Mouse (Mus musculus): ENCODE data around the gene Casc3. TPM values are rescaled to one million over a fixed set of nuclear protein-coding genes. Genes with fewer than 3 reads are reported as not detected.

The Casc3 gene
- polyA plus RNA-seq, 1 experiment from 2014 or later: 37.2 TPM

GRCm38 (mm10) chr11:98776052-98776764 lies 28.5 kb upstream of the Casc3 start:
- DNase-seq (ENCODE audit: low spot score): no peak
- Histone ChIP-seq H3K36me3 (peaks cover 3% of the 10 kb centered on the region; the same call in 1 of the 2 replicates), H3K4me3 (peak overlapping the region; percentile 60), H3K27ac (peak overlapping the region; percentile 91), H3K9me3 (no peaks in the 10 kb centered on the region), H3K27me3 (ENCODE audit: insufficient read depth, poor library complexity, severe bottlenecking) (no peaks in the 10 kb centered on the region), H3K4me1 (peaks cover 77% of the 10 kb centered on the region)
- 32% methylated on average over 12 of the region's 12 CpGs for WGBS

DNA sequence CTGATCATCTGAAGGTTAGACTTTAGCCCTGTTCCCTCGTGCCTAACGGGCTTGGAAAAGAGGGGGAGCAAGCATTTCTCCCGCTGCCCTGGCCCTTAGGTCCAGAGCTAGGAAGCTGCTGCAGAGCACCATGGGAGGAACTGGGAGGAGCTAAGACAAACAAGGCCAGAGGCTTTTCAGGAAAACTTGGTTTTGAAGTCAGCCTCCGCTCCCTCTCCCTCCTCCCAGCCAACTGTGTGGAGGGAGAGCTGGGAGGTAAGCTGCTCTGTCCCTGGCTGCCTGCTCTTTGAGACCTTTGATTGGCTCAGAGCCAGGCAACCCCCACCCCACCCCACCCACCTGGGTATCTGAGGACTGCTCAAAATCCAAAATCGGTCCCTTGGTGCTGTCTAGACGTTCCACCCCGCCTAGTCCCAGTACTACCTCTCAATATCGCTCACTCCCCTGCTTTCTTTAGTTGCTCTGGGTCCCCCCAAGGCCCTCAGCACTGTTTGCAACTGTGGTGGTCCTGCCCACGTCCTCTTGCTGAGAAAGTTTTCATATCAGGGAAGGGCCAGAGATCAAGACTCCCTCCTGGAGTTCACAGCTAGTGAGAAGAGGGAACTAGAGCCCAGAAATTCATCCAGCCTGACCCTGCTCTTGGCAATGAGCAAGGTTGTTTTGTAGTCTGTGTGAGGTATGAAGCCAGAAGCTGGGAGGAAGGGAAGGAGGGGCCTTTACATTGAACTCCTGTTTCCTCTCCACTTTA lies 27.7 kb upstream of the Casc3 start:
- H3K9me3 ChIP-seq: no peaks in the 10 kb centered on the region
- H3K4me3 ChIP-seq: peak overlapping the region; percentile 29; the same call in 1 of the 2 replicates
- H3K36me3 ChIP-seq: no peaks in the 10 kb centered on the region
- 10% methylated on average over 9 of the region's 9 CpGs for WGBS
- peak overlapping the region; percentile 91 for H3K27ac ChIP-seq
- peak; percentile 78 for DNase-seq (ENCODE audit: low spot score)
- H3K4me1 ChIP-seq: peaks cover 77% of the 10 kb centered on the region
- H3K27me3 ChIP-seq (ENCODE audit: insufficient read depth, poor library complexity, severe bottlenecking): no peaks in the 10 kb centered on the region

DNA sequence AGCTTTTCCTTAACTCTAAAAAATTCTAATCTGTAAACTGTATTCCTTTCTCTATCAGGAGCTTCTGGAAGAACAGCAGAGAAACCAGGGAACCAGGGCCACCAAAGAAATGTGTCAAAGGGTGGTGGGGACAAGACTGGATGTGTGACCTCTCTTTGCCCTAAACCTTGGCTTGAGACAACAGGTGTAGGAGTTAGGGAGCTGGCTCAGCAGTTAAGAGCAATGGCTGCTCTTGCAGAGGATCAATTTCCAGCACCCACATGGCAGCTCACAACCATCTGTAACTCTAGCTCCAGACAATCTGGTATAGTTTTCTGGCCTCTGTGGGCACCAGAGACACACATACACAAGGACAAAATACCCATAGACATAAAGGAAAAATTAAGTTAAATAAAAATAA lies 26.8 kb upstream of the Casc3 start:
- Histone ChIP-seq H3K36me3 (no peaks in the 10 kb centered on the region), H3K4me3 (no peak overlapping the region), H3K9me3 (no peaks in the 10 kb centered on the region), H3K4me1 (peaks cover 77% of the 10 kb centered on the region), H3K27ac (peak overlapping the region; percentile 52; the same call in 1 of the 2 replicates), H3K27me3 (ENCODE audit: insufficient read depth, poor library complexity, severe bottlenecking) (no peaks in the 10 kb centered on the region)
- DNase-seq (ENCODE audit: low spot score): no peak

DNA sequence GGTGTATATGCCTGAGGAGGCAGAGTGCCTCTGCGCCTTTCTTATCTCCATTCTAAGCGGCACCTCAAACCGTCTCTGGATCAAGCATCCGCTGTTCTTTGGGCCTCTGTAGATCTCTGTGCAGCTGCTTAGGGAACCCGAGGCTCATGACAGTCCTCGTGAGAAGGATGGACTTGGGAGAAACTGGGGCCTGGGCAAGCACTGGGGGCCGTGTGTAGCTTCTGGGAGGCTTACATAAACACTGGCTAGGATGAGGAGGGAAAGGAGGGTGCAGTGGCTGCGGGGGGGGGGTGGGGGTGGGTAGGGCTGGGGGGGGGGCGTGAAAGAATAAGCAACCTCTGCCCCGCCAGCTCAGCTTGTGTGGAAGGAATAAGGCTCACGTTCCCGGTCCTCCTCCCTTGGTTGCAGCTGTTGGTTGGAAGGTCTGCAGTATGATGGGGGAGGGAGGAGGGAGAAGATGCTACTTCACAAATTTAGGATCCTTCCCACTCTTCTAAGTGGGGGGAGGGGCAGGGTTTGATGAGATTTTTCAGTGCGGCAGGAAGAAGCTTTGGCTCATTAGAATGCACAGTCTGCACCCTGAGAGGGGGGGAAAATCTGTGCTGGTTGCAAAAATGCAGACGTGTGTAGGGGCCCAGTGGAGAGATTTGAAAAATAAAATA lies 22.7 kb upstream of the Casc3 start:
- Histone ChIP-seq H3K27ac (peak overlapping the region; percentile 94), H3K36me3 (no peaks in the 10 kb centered on the region), H3K27me3 (ENCODE audit: insufficient read depth, poor library complexity, severe bottlenecking) (no peaks in the 10 kb centered on the region), H3K4me3 (peak overlapping the region; percentile 49), H3K9me3 (no peaks in the 10 kb centered on the region), H3K4me1 (peaks cover 74% of the 10 kb centered on the region)
- no peak for DNase-seq (ENCODE audit: low spot score)
- 11% methylated on average over 13 of the region's 14 CpGs for WGBS

- Histone ChIP-seq H3K27ac (peak overlapping the region; percentile 94), H3K27me3 (ENCODE audit: insufficient read depth, poor library complexity, severe bottlenecking) (no peaks in the 10 kb centered on the region), H3K4me3 (peak overlapping the region; percentile 49), H3K9me3 (no peaks in the 10 kb centered on the region), H3K4me1 (peaks cover 74% of the 10 kb centered on the region), H3K36me3 (no peaks in the 10 kb centered on the region)
- DNase-seq (ENCODE audit: low spot score): no peak
- WGBS: 4% methylated on average over 17 of the region's 17 CpGs
Observed at GRCm38 (mm10) chr11:98782651-98783235, 22.0 kb upstream of the Casc3 start.

DNA sequence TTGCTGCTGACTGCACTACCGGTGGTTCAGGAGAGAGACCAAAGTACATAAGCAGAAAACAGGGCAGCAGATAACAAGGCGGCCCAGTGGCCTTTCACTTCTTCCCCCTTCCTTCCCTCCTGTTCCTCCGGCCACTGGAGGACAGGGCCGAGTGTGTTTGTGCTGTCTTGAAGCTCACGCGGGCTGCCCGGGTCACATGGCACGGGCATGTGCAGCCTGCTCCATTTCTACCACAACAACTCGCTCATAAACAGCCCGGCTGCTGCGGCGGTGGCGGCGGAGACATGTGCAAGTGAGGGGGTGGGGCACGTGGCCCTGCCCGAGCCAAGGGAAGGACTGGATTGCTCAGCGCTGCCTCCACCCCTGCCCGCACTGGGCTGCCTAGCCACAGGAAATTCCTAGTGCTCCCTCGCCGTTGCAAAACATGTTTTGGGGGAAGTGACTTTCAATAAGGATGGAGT lies 21.4 kb upstream of the Casc3 start:
- Histone ChIP-seq H3K27ac (peak overlapping the region; percentile 94), H3K36me3 (no peaks in the 10 kb centered on the region), H3K9me3 (no peaks in the 10 kb centered on the region), H3K4me3 (peak overlapping the region; percentile 49), H3K27me3 (ENCODE audit: insufficient read depth, poor library complexity, severe bottlenecking) (no peaks in the 10 kb centered on the region), H3K4me1 (peaks cover 74% of the 10 kb centered on the region)
- WGBS: under 1% methylated on average over 20 of the region's 20 CpGs
- peak; percentile 95 for DNase-seq (ENCODE audit: low spot score)

DNA sequence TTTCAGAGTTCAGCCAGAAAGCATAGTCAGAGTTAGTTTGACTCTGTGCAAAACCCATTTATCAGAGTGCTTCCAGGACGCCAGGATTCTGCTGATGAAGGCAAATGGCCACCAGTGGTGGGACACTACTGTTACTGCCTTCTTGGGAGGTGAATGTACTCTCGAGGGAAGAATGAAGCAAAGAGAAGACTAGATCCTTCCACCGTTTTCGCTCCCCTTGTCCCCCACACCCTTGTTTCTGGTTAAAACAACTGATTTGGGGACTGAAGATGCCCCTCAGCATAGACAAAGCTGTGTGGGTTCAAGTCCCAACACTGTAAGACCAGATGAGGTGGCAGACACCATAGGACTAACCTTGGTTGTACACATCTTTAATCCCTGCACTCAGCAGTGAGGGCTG lies 20.6 kb upstream of the Casc3 start:
- Histone ChIP-seq H3K36me3 (no peaks in the 10 kb centered on the region), H3K4me3 (no peak overlapping the region), H3K9me3 (no peaks in the 10 kb centered on the region), H3K4me1 (peaks cover 78% of the 10 kb centered on the region), H3K27me3 (ENCODE audit: insufficient read depth, poor library complexity, severe bottlenecking) (no peaks in the 10 kb centered on the region), H3K27ac (peak overlapping the region; percentile 94)
- WGBS: 67% methylated on average over 4 of the region's 4 CpGs
- DNase-seq (ENCODE audit: low spot score): no peak

GRCm38 (mm10) chr11:98785214-98785613 lies 19.5 kb upstream of the Casc3 start:
- H3K4me3 ChIP-seq: no peak overlapping the region
- no peaks in the 10 kb centered on the region for H3K36me3 ChIP-seq
- DNase-seq (ENCODE audit: low spot score): no peak
- 54% methylated on average over 10 of the region's 10 CpGs for WGBS
- peak overlapping the region; percentile 92 for H3K27ac ChIP-seq
- no peaks in the 10 kb centered on the region for H3K9me3 ChIP-seq
- H3K4me1 ChIP-seq: peaks cover 77% of the 10 kb centered on the region
- no peaks in the 10 kb centered on the region for H3K27me3 ChIP-seq (ENCODE audit: insufficient read depth, poor library complexity, severe bottlenecking)

- DNase-seq (ENCODE audit: low spot score): peak; percentile 90
- Histone ChIP-seq H3K27me3 (ENCODE audit: insufficient read depth, poor library complexity, severe bottlenecking) (no peaks in the 10 kb centered on the region), H3K4me3 (peak overlapping the region; percentile 39), H3K36me3 (no peaks in the 10 kb centered on the region), H3K4me1 (peaks cover 74% of the 10 kb centered on the region), H3K27ac (peak overlapping the region; percentile 92), H3K9me3 (no peaks in the 10 kb centered on the region)
- WGBS: 7% methylated on average over 12 of the region's 12 CpGs
Observed at GRCm38 (mm10) chr11:98785772-98786281, 18.9 kb upstream of the Casc3 start.

DNA sequence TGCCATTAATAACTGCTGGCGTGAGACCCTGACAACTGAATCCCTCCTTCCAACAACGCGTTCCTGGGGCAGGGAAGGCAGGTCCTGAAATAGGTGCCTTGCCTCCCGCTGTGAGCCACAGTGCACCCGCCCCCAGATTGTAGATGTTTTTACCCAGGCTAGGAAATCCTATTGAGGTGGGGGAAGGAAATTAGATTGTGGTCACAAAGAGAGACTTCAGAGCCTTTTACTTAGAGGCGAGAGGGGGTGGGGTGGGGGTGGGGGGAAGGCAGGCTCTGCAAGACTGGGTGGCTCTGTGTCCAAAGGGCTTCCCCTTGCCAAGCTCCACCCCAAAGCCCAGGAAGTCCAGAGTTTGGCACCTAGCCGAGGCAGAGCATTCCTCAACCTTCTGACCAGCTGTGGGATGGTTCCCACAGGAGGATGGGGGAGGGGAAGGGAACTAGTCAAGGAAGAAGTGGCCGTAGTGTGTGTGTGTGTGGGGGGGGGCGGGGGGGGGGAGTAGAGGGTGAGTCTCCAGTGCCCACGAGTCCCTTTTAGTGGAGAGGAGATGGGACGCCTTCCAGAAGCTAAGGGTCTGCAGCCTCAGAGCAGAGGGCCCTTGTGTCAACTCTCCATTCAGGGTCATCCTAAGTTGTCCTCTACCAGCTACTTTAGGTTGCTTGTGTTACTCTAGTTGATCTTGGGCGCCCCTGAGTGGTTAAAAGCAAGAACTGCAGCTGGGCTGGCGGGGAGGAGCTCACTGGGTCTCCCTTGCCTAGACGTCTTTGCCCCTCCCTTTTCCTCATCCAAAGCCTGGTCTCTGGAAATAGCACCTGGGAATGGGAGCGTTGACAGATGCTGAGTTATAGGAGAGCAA lies 18.1 kb upstream of the Casc3 start:
- Histone ChIP-seq H3K9me3 (no peaks in the 10 kb centered on the region), H3K4me1 (peaks cover 71% of the 10 kb centered on the region), H3K27me3 (ENCODE audit: insufficient read depth, poor library complexity, severe bottlenecking) (no peaks in the 10 kb centered on the region), H3K4me3 (peak overlapping the region; percentile 39), H3K27ac (peak overlapping the region; percentile 92), H3K36me3 (no peaks in the 10 kb centered on the region)
- DNase-seq (ENCODE audit: low spot score): peak; percentile 97
- under 1% methylated on average over 14 of the region's 15 CpGs for WGBS

GRCm38 (mm10) chr11:98787229-98787628 lies 17.5 kb upstream of the Casc3 start:
- H3K4me3 ChIP-seq: peak overlapping the region; percentile 39
- WGBS: 32% methylated on average over 7 of the region's 7 CpGs
- H3K9me3 ChIP-seq: no peaks in the 10 kb centered on the region
- H3K4me1 ChIP-seq: peaks cover 67% of the 10 kb centered on the region
- H3K27ac ChIP-seq: peak overlapping the region; percentile 92
- no peaks in the 10 kb centered on the region for H3K36me3 ChIP-seq
- no peak for DNase-seq (ENCODE audit: low spot score)
- no peaks in the 10 kb centered on the region for H3K27me3 ChIP-seq (ENCODE audit: insufficient read depth, poor library complexity, severe bottlenecking)

DNA sequence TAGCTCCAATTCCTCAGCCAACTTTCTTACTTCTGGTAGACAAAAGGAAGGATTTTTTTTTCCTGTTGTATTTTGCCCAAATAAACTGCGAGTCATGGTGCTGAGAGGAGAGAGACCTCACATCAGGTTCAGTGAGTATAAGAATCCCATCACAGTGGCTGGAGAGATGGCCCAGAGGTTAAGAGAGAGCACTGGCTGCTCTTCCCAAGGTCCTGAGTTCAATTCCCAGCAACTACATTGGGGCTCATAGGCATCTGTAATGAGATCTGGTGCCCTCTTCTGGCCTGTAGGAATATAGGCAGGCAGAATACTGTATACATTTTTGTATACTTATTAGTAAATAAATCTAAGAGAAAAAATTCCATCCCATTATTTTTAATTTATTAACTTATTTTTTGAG lies 17.0 kb upstream of the Casc3 start:
- no peaks in the 10 kb centered on the region for H3K9me3 ChIP-seq
- 94% methylated on average over 1 of the region's 1 CpGs for WGBS
- DNase-seq (ENCODE audit: low spot score): no peak
- H3K27ac ChIP-seq: peak overlapping the region; percentile 92
- H3K4me1 ChIP-seq: peaks cover 67% of the 10 kb centered on the region
- H3K36me3 ChIP-seq: no peaks in the 10 kb centered on the region
- peak overlapping the region; percentile 39; the same call in 1 of the 2 replicates for H3K4me3 ChIP-seq
- no peaks in the 10 kb centered on the region for H3K27me3 ChIP-seq (ENCODE audit: insufficient read depth, poor library complexity, severe bottlenecking)

Measured in heart, embryonic 10.5 days (tissue).